Mouse (Mus musculus) embryonic fibroblast, embryonic 13.5 days (primary cell): Measurements from ENCODE around the gene Ctu1.

Experiments used
- CTCF ChIP-seq: IDR thresholded peaks from 2 replicates; pipeline ENCODE4 v1.5.1; 2011; ENCODE audit warnings: mild to moderate bottlenecking, control low read depth, low read length, moderate library complexity, borderline replicate concordance; ENCODE audit not compliant: insufficient read depth
- POLR2A ChIP-seq: IDR thresholded peaks from 2 replicates; pipeline ENCODE4 v1.6.1; 2011; ENCODE audit warnings: low read depth, mild to moderate bottlenecking, control low read depth, low read length, moderate library complexity

- TF ChIP-seq POLR2A = no peak
- no peak for TF ChIP-seq CTCF
Measured at GRCm38 (mm10) chr7:43643046-43643652, 28.7 kb upstream of the Ctu1 start.
